Mouse (Mus musculus): ENCODE measurements around the gene Zc3h4. TPM values are rescaled to one million over a fixed set of nuclear protein-coding genes. Genes with fewer than 3 reads are reported as not detected.
A peak's percentile ranks its signal among the peaks of the same experiment; 100 is the strongest.

Gene Zc3h4
- polyA plus RNA-seq, 1 experiment from 2014 or later = 6.2 TPM

- H3K4me2 ChIP-seq (replicated peaks; ENCODE audit: low read depth) = no peak overlapping the region
- peak; percentile 95 for TF ChIP-seq CTCF (IDR thresholded peaks at IDR 0.05; ENCODE audit: low read depth)
- no peak for TF ChIP-seq EP300 (optimal IDR thresholded peaks at IDR 0.05)
- no peaks in the 10 kb centered on the region for H3K4me1 ChIP-seq (replicated peaks; ENCODE audit: control insufficient read depth, insufficient read depth)
- no peak overlapping the region for H3K27ac ChIP-seq (replicated peaks)
- no peaks in the 10 kb centered on the region for H3K9me3 ChIP-seq (ENCODE audit: control insufficient read depth, low read length)
- DNase-seq (ENCODE audit: low spot score) = peak; percentile 85
- no peak overlapping the region for H3K9ac ChIP-seq (ENCODE audit: low read length)
- no peak overlapping the region for H3K4me3 ChIP-seq (ENCODE audit: low read depth, low read length)
- 5% methylated on average over 8 of the region's 8 CpGs for WGBS
- no peaks in the 10 kb centered on the region for H3K36me3 ChIP-seq (ENCODE audit: control insufficient read depth, insufficient read depth, low read length)
- no peaks in the 10 kb centered on the region for H3K27me3 ChIP-seq (ENCODE audit: control insufficient read depth, insufficient read depth, low read length)
- peak; percentile 54 for ATAC-seq (ENCODE audit: low FRiP score, low TSS enrichment)
These were observed 64.5 kb downstream of the Zc3h4 start for GRCm38 (mm10) chr7:16465160-16465559.

GRCm38 (mm10) chr7:16465568-16465967 lies 64.9 kb downstream of the Zc3h4 start:
- no peak for DNase-seq (ENCODE audit: low spot score)

GRCm38 (mm10) chr7:16466565-16466964 lies 65.9 kb downstream of the Zc3h4 start:
- Histone ChIP-seq H3K27ac (replicated peaks) (no peak overlapping the region), H3K4me1 (replicated peaks; ENCODE audit: control insufficient read depth, insufficient read depth) (no peaks in the 10 kb centered on the region), H3K4me2 (replicated peaks; ENCODE audit: low read depth) (no peak overlapping the region), H3K36me3 (ENCODE audit: control insufficient read depth, insufficient read depth, low read length) (no peaks in the 10 kb centered on the region), H3K27me3 (ENCODE audit: control insufficient read depth, insufficient read depth, low read length) (no peaks in the 10 kb centered on the region), H3K4me3 (ENCODE audit: low read depth, low read length) (no peak overlapping the region), H3K9ac (ENCODE audit: low read length) (no peak overlapping the region), H3K9me3 (ENCODE audit: control insufficient read depth, low read length) (no peaks in the 10 kb centered on the region)
- no peak for ATAC-seq (ENCODE audit: low FRiP score, low TSS enrichment)
- 60% methylated on average over 4 of the region's 4 CpGs for WGBS
- no peak for DNase-seq (ENCODE audit: low spot score)
- TF ChIP-seq CTCF (IDR thresholded peaks at IDR 0.05; ENCODE audit: low read depth) = peak; percentile 60
- no peak for TF ChIP-seq EP300 (optimal IDR thresholded peaks at IDR 0.05)

More at GRCm38 (mm10) chr7:16465568-16465967, 64.9 kb downstream of the Zc3h4 start:
- no peaks in the 10 kb centered on the region for H3K27me3 ChIP-seq (ENCODE audit: control insufficient read depth, insufficient read depth, low read length)
- no peaks in the 10 kb centered on the region for H3K4me1 ChIP-seq (replicated peaks; ENCODE audit: control insufficient read depth, insufficient read depth)
- no peaks in the 10 kb centered on the region for H3K9me3 ChIP-seq (ENCODE audit: control insufficient read depth, low read length)
- TF ChIP-seq CTCF (IDR thresholded peaks at IDR 0.05; ENCODE audit: low read depth) = no peak
- no peak for TF ChIP-seq EP300 (optimal IDR thresholded peaks at IDR 0.05)
- H3K4me3 ChIP-seq (ENCODE audit: low read depth, low read length) = no peak overlapping the region
- H3K27ac ChIP-seq (replicated peaks) = no peak overlapping the region
- no peaks in the 10 kb centered on the region for H3K36me3 ChIP-seq (ENCODE audit: control insufficient read depth, insufficient read depth, low read length)
- ATAC-seq (ENCODE audit: low FRiP score, low TSS enrichment) = no peak
- WGBS = 92% methylated on average over 5 of the region's 5 CpGs
- no peak overlapping the region for H3K4me2 ChIP-seq (replicated peaks; ENCODE audit: low read depth)
- H3K9ac ChIP-seq (ENCODE audit: low read length) = no peak overlapping the region

GRCm38 (mm10) chr7:16468115-16468514 lies 67.4 kb downstream of the Zc3h4 start:
- H3K4me3 ChIP-seq (ENCODE audit: low read depth, low read length) = no peak overlapping the region
- TF ChIP-seq CTCF (IDR thresholded peaks at IDR 0.05; ENCODE audit: low read depth) (no peak), EP300 (optimal IDR thresholded peaks at IDR 0.05) (no peak)
- no peak overlapping the region for H3K9ac ChIP-seq (ENCODE audit: low read length)
- no peak overlapping the region for H3K4me2 ChIP-seq (replicated peaks; ENCODE audit: low read depth)
- DNase-seq (ENCODE audit: low spot score) = no peak
- H3K9me3 ChIP-seq (ENCODE audit: control insufficient read depth, low read length) = no peaks in the 10 kb centered on the region
- H3K4me1 ChIP-seq (replicated peaks; ENCODE audit: control insufficient read depth, insufficient read depth) = no peaks in the 10 kb centered on the region
- no peaks in the 10 kb centered on the region for H3K36me3 ChIP-seq (ENCODE audit: control insufficient read depth, insufficient read depth, low read length)
- 26% methylated on average over 5 of the region's 5 CpGs for WGBS
- peaks cover 3% of the 10 kb centered on the region; the same call in 1 of the 2 replicates for H3K27me3 ChIP-seq (ENCODE audit: control insufficient read depth, insufficient read depth, low read length)
- no peak overlapping the region for H3K27ac ChIP-seq (replicated peaks)
- ATAC-seq (ENCODE audit: low FRiP score, low TSS enrichment) = no peak

DNA sequence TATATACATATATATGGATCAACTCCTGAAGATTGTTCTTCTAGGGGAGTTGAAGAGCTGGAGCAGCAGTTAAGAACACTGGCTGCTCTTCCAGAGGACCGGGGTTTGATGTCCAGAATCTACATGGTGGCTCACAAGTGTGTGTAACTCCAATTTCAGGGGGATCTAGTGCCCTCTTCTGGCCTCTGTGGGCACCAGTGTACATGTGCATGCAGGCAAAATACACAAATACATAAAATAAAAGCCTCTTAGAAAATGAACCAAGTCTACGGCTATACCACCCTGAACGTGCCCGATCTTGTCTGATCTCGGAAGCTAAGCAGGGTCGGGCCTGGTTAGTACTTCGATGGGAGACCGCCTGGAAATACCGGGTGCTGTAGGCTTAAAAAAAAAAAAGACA lies 70.8 kb downstream of the Zc3h4 start:
- Histone ChIP-seq H3K27ac (replicated peaks) (no peak overlapping the region), H3K9ac (ENCODE audit: low read length) (no peak overlapping the region), H3K9me3 (ENCODE audit: control insufficient read depth, low read length) (no peaks in the 10 kb centered on the region), H3K36me3 (ENCODE audit: control insufficient read depth, insufficient read depth, low read length) (no peaks in the 10 kb centered on the region), H3K4me1 (replicated peaks; ENCODE audit: control insufficient read depth, insufficient read depth) (no peaks in the 10 kb centered on the region), H3K4me3 (ENCODE audit: low read depth, low read length) (no peak overlapping the region), H3K27me3 (ENCODE audit: control insufficient read depth, insufficient read depth, low read length) (peaks cover 25% of the 10 kb centered on the region; the same call in 1 of the 2 replicates), H3K4me2 (replicated peaks; ENCODE audit: low read depth) (no peak overlapping the region)
- TF ChIP-seq CTCF (IDR thresholded peaks at IDR 0.05; ENCODE audit: low read depth) (peak; percentile 60), EP300 (optimal IDR thresholded peaks at IDR 0.05) (no peak)
- DNase-seq (ENCODE audit: low spot score) (no peak), ATAC-seq (ENCODE audit: low FRiP score, low TSS enrichment) (no peak)
- 40% methylated on average over 9 of the region's 9 CpGs for WGBS

DNA sequence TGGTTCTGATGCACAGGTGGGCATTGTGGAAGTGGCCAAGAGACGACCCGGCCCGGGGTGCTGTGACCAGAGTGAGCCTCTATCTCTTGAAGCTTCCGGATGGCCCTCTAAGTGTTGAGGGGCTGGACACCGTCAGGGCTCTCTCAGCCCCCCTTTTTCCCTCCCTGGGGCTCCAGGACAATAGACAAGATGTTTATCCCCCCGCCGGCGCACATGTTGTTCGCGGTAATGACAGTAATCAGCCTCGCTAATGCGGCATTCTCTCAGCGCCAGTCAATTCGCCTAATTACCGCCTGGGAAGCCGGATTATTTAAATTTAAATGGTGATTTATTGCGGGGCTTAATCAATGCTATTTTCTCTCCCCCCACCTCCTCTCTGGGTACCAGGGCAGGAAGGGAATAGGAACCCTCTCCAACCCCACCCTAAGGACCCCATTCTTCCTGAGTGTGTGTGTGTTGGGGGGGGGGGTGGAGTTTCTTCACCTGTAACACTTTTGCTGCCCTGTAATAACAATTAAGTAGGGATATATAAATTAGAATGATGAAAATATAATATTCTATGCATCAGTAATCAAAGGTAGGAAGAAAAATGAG lies 71.5 kb downstream of the Zc3h4 start:
- DNase-seq (ENCODE audit: low spot score) (no peak), ATAC-seq (ENCODE audit: low FRiP score, low TSS enrichment) (no peak)
- Histone ChIP-seq H3K4me3 (ENCODE audit: low read depth, low read length) (no peak overlapping the region), H3K27me3 (ENCODE audit: control insufficient read depth, insufficient read depth, low read length) (peaks cover 27% of the 10 kb centered on the region; the same call in 1 of the 2 replicates), H3K4me2 (replicated peaks; ENCODE audit: low read depth) (no peak overlapping the region), H3K27ac (replicated peaks) (no peak overlapping the region), H3K36me3 (ENCODE audit: control insufficient read depth, insufficient read depth, low read length) (no peaks in the 10 kb centered on the region), H3K9ac (ENCODE audit: low read length) (no peak overlapping the region), H3K4me1 (replicated peaks; ENCODE audit: control insufficient read depth, insufficient read depth) (no peaks in the 10 kb centered on the region), H3K9me3 (ENCODE audit: control insufficient read depth, low read length) (no peaks in the 10 kb centered on the region)
- 19% methylated on average over 17 of the region's 17 CpGs for WGBS
- TF ChIP-seq EP300 (optimal IDR thresholded peaks at IDR 0.05) (no peak), CTCF (IDR thresholded peaks at IDR 0.05; ENCODE audit: low read depth) (no peak)

Measured in stomach, postnatal 0 days (tissue).